Mouse (Mus musculus) thymus, postnatal 10 days (tissue): ENCODE results near the gene Ankrd2.

Experiments used
- DNase-seq, 2 experiments: peaks; one replicate each; pipeline ENCODE4 v3.0.0; 2021; ENCODE audit warnings: low spot score in 2 of 2

Ankrd2 gene

DNA sequence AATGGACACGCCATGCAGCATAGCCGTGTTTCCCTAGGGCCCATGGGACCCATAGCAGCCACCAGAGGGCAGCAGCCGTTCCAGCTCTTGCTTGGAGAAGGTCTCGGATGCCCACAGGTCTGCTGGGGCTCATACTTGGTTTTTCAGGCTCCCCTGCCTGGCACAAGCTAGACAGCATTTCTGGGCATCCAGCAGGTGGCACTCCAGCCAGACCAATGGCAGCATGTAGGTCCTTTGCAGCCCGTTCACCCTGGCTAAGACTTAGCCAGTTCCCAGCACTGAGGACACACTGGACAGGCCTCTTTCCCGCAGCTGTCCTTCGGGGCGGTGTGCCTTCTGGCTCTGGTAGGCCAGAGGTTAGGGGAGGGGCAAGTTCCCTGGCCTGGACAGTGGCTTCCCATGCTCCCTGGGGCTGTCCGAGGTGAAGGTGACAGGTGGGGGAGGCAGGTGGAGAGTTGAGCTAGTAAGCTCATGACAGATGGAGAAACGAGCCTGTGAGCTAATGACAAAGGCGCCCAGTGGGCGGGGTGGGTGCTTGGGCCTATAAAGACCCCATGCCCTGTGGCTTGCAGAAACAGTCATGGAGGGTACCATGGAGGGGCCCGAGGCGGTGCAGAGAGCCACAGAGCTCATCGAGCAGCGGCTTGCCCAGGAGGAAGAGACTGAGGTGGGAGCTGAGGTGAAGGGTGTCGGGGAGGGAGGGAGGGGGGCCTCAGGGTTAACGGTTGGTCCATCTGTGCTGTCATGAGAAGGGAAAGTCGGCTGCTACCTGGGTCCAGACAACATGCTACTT lies at the start of gene Ankrd2:
Ankrd2 (plus strand) TSS at position 545 of the 793 bp plus-strand sequence.
- DNase-seq, result peak; percentile 70 to 79

DNA sequence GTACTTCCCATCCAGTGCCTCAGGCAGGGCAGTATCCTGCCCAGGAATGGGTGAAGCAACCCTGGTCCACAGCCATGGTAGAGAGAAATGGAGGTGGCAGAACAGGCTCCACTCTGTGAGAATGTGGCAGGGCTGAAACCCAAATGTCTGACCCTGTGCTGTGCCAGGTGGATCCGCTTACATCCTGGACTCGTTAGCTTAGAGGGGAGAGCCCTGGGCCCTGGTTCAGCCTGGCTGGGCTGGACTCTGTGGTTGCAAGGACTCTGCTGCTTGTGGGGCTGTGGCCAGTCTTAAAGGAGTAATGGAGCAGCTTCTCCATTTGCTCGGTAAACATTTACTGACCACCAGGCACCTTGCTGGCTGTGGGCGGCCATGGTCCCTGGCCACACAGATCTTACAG lies 48.6 kb upstream of the Ankrd2 start:
- DNase-seq, result no peak

DNA sequence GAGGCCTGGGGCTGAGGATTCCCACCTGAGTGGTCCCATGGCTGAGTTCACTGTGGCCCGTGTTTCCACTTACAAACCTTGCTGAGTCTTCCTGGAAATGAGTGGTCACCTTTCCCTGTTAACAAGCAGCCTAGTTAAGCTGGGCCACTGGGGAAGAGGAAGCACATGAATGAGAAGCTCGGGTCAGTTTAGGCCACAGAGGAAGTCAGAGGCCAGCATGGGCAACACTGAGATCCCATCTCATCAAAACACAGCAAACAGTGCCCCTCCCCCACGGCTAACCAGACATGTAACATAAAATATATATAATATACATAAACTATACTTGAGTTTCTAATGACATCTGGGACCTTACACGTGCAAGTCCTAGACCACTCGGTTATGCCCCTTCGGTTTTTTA lies 46.0 kb upstream of the Ankrd2 start:
- DNase-seq, result no peak

DNA sequence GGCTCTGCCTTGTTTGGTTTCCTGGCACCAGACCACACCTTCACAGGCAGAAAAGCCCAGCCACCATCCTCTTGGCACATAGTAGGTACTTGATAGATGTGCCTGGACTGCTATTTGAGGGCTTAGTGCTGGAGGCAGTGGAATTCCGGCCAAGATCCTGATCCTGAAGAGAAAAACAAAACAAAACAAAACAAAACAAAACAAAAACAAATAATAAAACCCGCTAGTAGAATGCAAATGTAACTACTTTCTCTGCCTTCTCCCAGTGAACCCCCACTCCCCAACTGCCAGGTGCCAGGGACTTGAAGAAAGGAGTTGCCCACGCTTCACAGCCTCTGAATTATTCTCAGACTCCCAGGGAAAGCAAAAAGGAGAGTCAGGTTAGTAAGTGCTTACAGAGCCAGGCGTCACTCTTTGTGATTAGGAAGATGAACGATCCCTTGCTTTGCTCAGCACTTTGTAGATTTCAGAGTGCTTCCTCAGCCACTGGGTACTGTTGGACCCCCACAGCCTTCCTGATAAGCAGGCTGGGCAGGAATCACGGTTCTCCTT lies 43.8 kb upstream of the Ankrd2 start:
- DNase-seq, result no peak

DNA sequence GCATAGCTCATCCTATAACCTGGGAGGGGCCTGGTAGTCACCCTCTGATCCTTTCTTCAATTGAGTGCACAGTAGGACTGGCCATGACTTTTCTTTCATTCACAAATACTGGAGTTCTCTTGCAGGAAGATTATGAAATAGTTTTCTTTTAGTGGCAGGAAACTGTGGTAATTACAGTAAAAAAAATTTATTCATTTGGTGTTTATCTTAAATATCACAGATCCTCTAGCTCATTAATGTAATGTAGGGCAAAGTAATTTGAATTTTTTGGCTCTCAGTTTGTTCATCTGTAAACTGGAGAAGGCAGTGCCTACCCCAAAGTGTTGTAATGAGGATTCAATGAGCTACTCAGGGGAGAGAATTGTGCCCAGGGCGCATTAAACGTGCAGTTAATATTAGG lies 42.8 kb upstream of the Ankrd2 start:
- DNase-seq, result no peak

DNA sequence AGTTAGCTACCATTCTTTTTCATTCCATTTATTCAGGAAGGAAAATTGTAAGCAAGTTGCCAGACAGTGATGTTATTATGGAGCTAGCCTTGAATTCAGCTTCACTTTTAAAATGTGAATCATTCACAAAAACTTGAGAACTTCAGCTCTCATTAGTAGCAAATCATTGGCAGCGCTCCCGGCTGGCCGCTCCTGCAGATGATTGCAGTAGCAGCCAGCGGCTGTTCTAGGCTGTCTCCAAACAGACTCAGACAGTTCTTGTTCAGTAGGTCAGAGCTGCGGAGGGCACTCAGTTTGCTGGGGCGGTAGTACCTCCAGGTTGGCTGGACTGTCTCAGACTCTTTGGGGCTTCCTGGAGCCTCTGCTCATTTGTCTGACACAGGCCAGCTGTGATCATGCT lies 42.3 kb upstream of the Ankrd2 start:
- DNase-seq, result no peak

DNA sequence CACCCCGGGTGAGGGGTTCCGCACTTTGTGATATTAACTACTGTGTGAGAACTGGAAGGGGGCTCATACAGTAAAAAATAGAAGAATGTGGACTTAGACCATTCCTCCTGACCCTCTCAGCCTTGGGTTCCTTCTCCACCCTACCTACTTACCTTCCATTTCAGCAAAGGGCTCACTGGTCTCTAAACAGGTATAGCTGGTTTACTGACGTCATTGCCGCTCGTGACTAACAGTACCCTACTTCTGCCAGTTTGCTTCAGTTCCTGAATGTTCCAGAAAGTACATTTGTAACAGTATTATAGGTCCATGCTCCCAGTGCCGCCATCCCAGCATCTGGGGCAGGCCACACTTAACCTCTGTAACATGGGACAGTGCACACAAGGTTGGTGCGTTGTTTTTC lies 41.8 kb upstream of the Ankrd2 start:
- DNase-seq, result no peak

DNA sequence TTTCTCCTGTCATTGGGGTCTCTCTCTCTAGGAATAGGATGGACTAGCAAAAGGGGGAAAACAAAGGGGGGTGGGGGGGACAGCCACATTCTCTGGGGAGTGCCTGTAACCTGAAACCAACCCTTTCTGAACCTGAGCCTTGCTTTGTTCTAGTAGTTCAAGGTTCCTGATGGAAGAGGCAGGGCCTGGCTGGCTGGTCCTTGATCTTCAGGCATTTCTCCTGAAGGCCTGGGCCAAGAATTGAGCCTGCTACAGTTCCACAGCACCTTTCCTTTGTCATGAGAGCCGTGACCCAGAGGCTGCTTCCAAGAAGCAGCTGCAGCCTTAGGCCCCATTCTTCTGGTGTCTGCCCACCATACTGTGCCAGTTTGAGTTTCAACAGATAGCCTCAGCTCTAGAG lies 40.3 kb upstream of the Ankrd2 start:
- no peak for DNase-seq

DNA sequence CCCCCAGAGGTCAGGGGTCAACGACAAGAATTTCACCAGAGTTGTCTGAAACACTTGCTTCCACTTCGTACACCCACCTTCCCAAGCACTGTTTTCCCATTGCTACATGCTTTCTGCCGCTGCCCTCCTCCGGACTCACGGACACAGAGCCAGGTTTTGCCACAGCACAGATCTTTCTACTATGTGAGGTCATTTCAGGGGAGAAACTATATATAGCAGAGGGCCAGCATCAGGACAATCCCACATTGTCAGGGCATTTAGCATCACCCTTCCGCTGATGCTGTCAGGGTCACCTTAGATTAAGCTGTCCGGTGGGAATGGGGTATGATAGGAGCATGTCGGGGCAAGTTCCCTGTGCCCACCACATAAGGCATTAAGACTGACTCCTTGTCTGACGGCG lies 38.7 kb upstream of the Ankrd2 start:
- no peak for DNase-seq

DNA sequence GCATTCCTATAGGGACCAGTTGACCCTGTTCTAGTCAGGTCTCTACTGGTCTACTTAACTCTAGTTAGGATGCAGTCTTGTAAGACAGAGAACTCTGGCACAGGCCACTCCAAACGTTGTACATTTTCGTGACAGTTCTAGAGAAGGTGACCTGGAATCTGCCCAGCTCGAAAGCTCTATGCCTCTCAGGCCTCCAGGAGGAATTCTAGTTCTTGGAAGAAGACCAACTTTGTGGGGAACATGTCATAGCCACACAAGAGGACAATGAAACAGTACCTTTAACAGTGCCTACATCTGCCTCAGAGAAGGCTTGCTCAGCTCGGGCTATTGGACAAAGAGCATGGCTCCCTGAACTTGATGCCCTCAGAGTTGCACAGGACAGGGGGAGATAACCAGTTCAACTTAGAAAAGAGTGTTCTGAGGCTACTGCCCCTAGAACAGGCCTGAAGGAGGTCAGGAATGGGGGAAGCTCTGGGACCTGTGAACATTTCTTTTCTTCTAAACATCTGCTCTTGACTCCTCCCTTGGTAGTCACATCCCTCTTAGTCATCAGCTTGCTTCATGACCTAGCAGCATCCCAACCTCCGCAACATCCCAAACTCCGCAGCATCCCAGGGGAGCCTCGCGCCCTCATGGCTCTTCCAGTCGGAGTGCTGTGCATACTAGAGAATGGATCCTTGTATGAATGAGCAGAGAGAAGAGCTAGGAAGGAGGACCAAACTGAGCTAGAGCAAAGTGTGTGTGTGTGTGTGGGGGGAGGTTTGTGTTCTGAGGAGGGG lies 36.8 kb upstream of the Ankrd2 start:
- no peak for DNase-seq

DNA sequence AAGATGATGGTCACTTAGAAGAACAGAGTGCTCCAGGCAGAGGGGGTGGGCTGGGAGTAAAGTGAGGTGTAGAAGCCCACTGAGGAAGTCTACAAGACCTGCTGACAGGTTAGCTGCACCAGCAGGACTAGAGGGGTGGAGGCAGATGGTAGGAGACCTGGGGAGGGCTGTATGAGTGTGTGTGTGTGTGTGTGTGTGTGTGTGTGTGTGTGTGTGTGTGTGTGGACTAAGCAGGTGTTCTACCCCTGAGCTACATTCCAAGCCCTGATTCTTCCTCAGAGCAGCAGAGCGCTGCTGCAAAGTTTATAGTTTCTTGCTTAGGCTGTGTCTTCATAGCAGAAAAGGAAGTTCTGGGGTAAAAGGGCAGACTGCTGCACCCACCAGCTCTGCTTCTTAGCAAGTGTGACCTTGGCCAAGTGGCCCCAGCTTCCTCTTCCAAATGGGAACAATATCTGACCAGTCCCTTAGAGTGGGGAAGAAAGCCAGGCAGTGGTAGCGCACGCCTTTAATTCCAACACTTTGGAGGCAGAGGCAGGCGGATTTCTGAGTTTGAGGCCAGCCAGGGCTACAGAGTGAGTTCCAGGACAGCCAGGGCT lies 36.0 kb upstream of the Ankrd2 start:
- DNase-seq, result no peak

DNA sequence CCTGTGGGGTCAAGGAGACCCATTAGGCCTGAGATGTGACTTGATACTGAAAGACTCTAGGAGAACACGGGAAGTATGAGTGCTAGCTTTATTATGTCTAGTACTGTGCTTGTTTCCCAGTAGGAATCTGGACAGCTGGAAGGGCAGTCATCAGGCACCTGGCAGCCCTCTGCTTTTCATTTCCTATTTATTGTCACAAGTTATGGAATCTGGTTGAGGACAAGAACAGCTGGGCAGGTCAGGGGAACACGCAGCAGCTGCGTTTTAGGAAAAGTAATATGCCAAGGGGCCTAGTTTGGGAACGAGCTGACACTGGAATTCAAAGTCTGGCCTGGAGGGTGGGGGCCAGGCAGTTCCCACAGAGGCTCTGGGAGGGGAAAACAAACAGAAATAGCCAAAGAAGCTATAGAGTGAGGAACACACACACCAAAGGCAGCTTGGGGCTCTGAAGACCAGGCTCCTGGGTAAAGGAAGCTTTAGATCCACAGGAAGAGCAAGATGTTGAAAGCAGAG lies 35.3 kb upstream of the Ankrd2 start:
- no peak for DNase-seq

DNA sequence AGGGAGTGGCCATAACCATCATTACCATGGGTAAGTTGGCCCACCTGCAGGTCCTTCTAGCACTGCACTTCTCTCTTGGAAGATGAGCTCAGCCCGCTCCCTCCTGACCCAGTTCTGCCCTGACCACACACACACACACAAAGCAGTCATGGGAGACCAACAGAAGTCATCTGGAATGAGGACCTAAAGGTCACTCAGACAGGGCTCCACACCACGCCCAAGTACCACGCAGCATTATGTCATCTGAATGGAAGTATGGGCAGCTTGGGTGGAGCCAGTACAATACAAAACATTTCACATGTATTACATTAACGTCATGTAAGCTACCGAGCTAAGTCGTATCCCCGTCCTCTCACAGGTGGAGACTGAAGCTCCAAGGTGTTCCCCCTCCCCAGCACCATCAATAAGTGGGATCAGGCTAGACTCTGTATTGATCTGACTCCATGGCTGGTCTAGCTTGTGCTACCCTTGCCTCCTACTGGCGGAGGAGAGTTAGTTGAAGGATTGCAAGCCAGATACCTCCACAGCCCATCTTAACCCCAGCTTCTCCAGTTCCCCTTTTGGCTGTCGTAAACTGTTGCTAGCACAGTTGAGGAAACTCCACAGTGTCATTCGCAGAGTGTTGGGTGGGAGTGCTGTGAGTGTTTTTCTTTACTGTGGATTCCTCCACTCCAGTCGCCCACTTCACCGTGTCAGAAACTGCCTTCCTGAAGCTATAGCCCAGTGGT lies 34.4 kb upstream of the Ankrd2 start:
- DNase-seq, result no peak

DNA sequence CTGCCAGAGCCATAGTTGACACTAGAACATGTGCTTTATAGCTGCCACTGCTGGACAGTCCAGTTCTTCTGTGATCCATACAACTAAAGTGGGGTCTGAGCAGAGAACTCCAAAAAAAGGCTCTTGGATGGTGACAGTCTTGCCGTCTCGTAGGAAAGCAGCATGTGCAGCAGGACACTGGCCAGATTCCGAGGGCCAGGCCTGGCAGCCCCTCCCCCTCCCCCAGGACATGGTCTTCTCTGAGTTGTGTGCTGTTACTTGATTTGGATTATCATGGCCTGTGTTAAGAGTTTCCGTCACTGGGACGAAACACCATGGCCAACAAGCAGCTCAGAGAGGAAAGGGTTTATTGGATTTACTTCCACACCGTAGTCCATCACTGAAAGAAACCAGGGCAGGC lies 31.5 kb upstream of the Ankrd2 start:
- DNase-seq, result no peak

DNA sequence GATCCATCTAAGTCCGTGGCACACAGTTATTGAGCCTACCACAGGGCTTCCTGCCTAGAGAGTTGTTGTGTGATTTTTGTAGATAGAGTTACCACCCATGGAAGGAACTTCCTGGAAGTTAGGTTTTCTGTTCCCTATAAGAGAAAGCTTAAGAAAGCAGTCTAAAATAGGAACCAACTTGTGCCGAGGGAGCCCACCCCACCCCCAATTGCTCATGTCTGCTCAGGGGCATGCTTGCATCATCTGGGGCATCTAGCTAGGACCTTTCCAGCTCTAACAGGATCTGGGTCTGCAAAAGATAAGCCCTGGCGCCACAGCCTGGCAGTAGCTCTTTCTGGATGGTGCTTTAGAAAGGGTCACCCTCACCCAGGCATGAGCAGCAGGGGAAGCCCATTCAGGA lies 30.2 kb upstream of the Ankrd2 start:
- DNase-seq, result no peak

DNA sequence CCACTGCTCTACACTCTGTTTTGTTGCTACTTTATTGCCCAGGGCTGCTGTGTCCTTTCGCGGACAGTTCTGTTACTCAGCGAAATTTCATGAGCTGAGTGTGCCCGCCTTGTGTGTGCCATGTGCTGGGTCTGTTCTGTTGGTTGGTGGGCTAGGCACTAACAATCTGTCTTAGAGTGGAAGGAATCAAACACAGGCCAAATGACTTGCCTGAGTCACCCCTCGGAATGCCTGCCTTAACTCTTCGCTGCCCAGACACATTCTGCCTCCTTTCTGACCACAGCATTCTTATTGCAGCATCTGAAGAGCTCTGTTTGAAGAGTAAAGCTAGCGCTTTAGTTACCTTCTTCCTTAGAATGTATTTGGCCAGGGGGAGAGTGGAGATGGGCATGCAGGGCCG lies 29.2 kb upstream of the Ankrd2 start:
- no peak for DNase-seq

DNA sequence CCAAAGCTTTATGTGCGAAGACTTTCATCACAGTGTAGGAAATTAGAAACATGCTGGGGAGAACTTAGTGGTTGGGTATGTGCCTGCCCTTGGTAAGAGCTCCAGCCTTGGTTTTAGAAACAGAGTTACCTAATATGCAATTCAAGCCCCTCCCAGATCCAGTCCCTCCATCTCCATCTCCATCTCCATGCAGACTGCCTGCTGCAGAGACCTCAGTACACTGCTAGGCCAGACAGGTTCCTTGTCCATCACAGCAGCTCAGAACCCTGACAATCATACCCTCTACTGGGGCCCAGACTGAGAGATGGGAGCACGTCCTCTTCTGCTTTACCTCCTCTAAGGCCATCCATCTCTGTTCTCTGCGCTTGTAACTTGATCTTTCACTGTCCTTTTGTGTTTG lies 27.2 kb upstream of the Ankrd2 start:
- DNase-seq, result no peak

DNA sequence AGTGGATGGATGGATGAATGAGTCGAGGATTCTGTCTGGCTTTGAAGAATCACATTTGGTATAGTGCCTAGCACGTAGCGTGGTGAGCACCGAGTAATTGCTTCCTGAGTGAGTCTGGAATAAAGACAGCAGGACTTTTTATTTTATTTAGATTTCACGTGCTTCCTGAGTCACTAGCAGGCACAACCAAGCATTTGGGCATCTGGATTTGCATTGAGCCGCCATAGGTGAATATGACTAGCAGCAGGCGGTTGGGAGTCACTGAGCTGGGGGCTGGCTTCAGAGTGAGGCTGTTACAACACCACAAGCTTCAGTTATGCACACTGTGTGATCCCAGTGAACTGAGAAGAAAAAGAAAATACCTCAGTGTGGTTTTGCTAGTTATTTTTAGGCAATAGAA lies 26.7 kb upstream of the Ankrd2 start:
- no peak for DNase-seq

DNA sequence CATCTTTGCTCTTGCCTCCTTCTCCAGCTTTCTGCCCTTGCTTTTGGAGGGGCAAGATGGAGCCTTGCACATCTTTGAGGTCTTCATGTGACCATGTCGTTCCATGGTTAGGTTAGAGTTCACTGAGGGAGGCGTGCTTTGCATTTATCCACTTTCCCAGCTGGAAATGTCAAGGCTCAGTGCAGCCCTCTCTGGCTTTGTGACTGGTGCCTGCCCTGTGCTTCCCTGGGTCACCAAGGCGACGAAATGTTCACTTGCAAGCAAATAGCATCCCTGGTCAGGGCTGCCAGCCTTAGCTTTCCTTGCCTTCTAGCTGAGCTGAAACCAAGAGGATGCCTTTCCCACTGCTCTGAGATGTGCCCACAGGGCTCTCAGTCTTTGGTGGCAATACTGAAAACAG lies 25.4 kb upstream of the Ankrd2 start:
- no peak for DNase-seq

DNA sequence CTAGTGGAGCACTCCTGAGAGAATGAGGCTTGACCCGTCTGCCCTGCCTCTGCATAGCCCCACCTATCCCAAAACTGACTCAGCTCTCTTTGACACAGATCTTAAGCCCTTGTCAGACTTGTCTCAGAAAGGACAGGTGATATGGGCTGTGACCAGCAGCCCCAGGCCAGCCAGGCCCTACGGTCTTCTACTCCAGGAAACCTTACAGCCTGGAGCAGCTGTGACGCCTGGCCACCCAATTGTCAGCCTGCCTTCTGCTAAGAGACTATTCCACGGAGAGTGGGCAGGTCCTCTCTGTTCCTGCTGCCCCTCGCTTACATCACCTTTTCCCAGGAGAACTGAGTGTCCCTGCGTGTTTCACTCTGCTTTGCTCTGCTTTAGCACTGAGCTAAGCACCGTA lies 24.7 kb upstream of the Ankrd2 start:
- no peak for DNase-seq

DNA sequence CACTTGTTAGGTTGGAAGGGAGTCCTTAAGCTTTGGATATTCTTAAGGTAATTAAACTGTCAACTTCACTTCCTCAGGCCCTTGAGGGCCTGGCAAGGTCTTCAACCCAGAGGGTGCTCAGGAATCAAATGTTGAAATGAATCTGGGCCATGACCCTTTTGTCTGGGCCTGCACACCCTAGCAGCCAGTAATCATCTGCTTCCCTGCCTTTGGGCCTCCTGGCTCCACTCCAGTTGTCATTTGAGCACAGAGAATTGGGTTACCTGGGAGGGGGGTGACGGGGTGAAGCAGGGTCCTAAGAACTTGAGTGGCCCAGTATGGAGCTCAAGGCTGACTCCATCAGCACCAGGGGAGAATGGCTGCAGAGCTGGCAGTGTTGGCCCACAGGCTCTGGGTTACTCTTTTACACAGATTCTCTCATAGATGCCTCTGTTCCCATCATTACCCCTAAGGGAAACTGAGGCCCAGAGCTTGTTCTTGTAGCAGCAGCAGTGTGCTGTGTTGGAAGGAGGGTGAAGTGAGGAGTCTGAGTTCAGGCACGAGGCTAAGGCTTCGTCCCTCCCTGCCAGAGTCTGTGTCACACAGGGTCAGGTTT lies 21.5 kb upstream of the Ankrd2 start:
- DNase-seq, result no peak
